Mouse (Mus musculus): ENCODE data around the gene Tysnd1.

GRCm38 (mm10) chr10:61720331-61720730 lies 25.0 kb downstream of the Tysnd1 start:
- TF ChIP-seq POLR2A (IDR thresholded peaks at IDR 0.05; ENCODE audit: insufficient read depth, low read length) (no peak), CTCF (IDR thresholded peaks at IDR 0.05; ENCODE audit: low read depth, low read length) (no peak), EP300 (IDR thresholded peaks at IDR 0.05; ENCODE audit: insufficient read depth, low read depth, low read length) (no peak)
